Mouse (Mus musculus): Measurements from ENCODE around the gene Tspan11. TPM values are rescaled to one million over a fixed set of nuclear protein-coding genes. Genes with fewer than 3 reads are reported as not detected.

Tspan11 gene
- polyA plus RNA-seq, 1 experiment from 2014 or later: 21.9 TPM

DNA sequence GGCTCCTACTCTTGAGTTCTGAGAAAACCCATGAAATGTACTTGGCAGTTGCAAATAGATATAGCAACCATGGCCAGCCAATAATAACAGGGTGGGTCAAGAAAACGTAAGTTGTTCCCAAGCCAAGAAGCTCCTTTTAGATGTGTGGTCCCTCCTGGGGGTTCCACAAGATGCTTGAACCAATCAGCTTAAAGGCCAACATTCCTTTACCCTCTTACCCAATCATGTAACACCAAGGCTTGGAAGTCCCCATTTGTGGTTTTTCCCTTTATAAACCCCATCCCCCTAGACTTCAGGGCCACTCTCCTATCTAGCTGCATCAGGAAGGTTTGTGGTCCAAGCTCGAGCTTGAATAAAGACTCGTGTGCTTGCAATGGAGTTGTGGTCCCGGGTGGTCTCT, 23.2 kb downstream of the Tspan11 start:
- Histone ChIP-seq H3K27ac (replicated peaks; ENCODE audit: low read depth, low read length) (no peak overlapping the region; the same call in 1 of the 2 replicates), H3K9me3 (ENCODE audit: control insufficient read depth, low read length) (0 out of 2 replicates have a peak, but pooled peaks cover 3% of the 10 kb centered on the region), H3K27me3 (replicated peaks; ENCODE audit: control insufficient read depth, insufficient read depth, low read length) (no peaks in the 10 kb centered on the region), H3K4me3 (ENCODE audit: low read depth, low read length) (no peak overlapping the region), H3K9ac (ENCODE audit: low read depth, low read length) (no peak overlapping the region), H3K4me2 (ENCODE audit: low read depth, low read length) (no peak overlapping the region), H3K4me1 (ENCODE audit: control insufficient read depth, insufficient read depth, low read length) (no peaks in the 10 kb centered on the region), H3K36me3 (ENCODE audit: control insufficient read depth, insufficient read depth, low read length) (peaks cover 21% of the 10 kb centered on the region)
- 67% methylated on average over 4 of the region's 4 CpGs for WGBS
- peak; percentile 82 for DNase-seq (ENCODE audit: low spot score)
- peak; percentile 33; the same call in 1 of the 2 replicates for ATAC-seq (ENCODE audit: low read depth)

GRCm38 (mm10) chr6:127911687-127912086, 24.3 kb downstream of the Tspan11 start:
- Histone ChIP-seq H3K27me3 (replicated peaks; ENCODE audit: control insufficient read depth, insufficient read depth, low read length) (no peaks in the 10 kb centered on the region), H3K9me3 (ENCODE audit: control insufficient read depth, low read length) (0 out of 2 replicates have a peak, but pooled peaks cover 3% of the 10 kb centered on the region), H3K4me2 (ENCODE audit: low read depth, low read length) (no peak overlapping the region), H3K36me3 (ENCODE audit: control insufficient read depth, insufficient read depth, low read length) (peaks cover 30% of the 10 kb centered on the region), H3K27ac (replicated peaks; ENCODE audit: low read depth, low read length) (no peak overlapping the region), H3K4me3 (ENCODE audit: low read depth, low read length) (no peak overlapping the region), H3K9ac (ENCODE audit: low read depth, low read length) (no peak overlapping the region), H3K4me1 (ENCODE audit: control insufficient read depth, insufficient read depth, low read length) (no peaks in the 10 kb centered on the region)
- 64% methylated on average over 4 of the region's 4 CpGs for WGBS
- no peak for ATAC-seq (ENCODE audit: low read depth)
- no peak for DNase-seq (ENCODE audit: low spot score)

- Histone ChIP-seq H3K4me3 (ENCODE audit: low read depth, low read length) (no peak overlapping the region), H3K9me3 (ENCODE audit: control insufficient read depth, low read length) (0 out of 2 replicates have a peak, but pooled peaks cover 3% of the 10 kb centered on the region), H3K36me3 (ENCODE audit: control insufficient read depth, insufficient read depth, low read length) (peaks cover 30% of the 10 kb centered on the region), H3K27me3 (replicated peaks; ENCODE audit: control insufficient read depth, insufficient read depth, low read length) (no peaks in the 10 kb centered on the region), H3K9ac (ENCODE audit: low read depth, low read length) (no peak overlapping the region), H3K4me2 (ENCODE audit: low read depth, low read length) (no peak overlapping the region), H3K4me1 (ENCODE audit: control insufficient read depth, insufficient read depth, low read length) (no peaks in the 10 kb centered on the region), H3K27ac (replicated peaks; ENCODE audit: low read depth, low read length) (no peak overlapping the region)
- 89% methylated on average over 3 of the region's 3 CpGs for WGBS
- ATAC-seq (ENCODE audit: low read depth): no peak
- DNase-seq (ENCODE audit: low spot score): no peak
These were observed 25.5 kb downstream of the Tspan11 start for GRCm38 (mm10) chr6:127912938-127913337.

GRCm38 (mm10) chr6:127916993-127917392, 29.6 kb downstream of the Tspan11 start:
- ATAC-seq (ENCODE audit: low read depth) (no peak), DNase-seq (ENCODE audit: low spot score) (no peak)
- H3K4me2 ChIP-seq (ENCODE audit: low read depth, low read length): no peak overlapping the region
- H3K9me3 ChIP-seq (ENCODE audit: control insufficient read depth, low read length): no peaks in the 10 kb centered on the region
- no peaks in the 10 kb centered on the region for H3K27me3 ChIP-seq (replicated peaks; ENCODE audit: control insufficient read depth, insufficient read depth, low read length)
- 74% methylated on average over 3 of the region's 3 CpGs for WGBS
- H3K4me1 ChIP-seq (ENCODE audit: control insufficient read depth, insufficient read depth, low read length): no peaks in the 10 kb centered on the region
- H3K9ac ChIP-seq (ENCODE audit: low read depth, low read length): no peak overlapping the region
- H3K27ac ChIP-seq (replicated peaks; ENCODE audit: low read depth, low read length): no peak overlapping the region
- peaks cover 19% of the 10 kb centered on the region for H3K36me3 ChIP-seq (ENCODE audit: control insufficient read depth, insufficient read depth, low read length)
- no peak overlapping the region for H3K4me3 ChIP-seq (ENCODE audit: low read depth, low read length)

GRCm38 (mm10) chr6:127917712-127918111, 30.3 kb downstream of the Tspan11 start:
- DNase-seq (ENCODE audit: low spot score): no peak
- Histone ChIP-seq H3K4me3 (ENCODE audit: low read depth, low read length) (no peak overlapping the region), H3K27ac (replicated peaks; ENCODE audit: low read depth, low read length) (no peak overlapping the region), H3K9me3 (ENCODE audit: control insufficient read depth, low read length) (no peaks in the 10 kb centered on the region), H3K27me3 (replicated peaks; ENCODE audit: control insufficient read depth, insufficient read depth, low read length) (no peaks in the 10 kb centered on the region), H3K4me1 (ENCODE audit: control insufficient read depth, insufficient read depth, low read length) (no peaks in the 10 kb centered on the region), H3K36me3 (ENCODE audit: control insufficient read depth, insufficient read depth, low read length) (peaks cover 19% of the 10 kb centered on the region), H3K4me2 (ENCODE audit: low read depth, low read length) (no peak overlapping the region), H3K9ac (ENCODE audit: low read depth, low read length) (no peak overlapping the region)
- WGBS: 74% methylated on average over 3 of the region's 4 CpGs
- no peak for ATAC-seq (ENCODE audit: low read depth)

DNA sequence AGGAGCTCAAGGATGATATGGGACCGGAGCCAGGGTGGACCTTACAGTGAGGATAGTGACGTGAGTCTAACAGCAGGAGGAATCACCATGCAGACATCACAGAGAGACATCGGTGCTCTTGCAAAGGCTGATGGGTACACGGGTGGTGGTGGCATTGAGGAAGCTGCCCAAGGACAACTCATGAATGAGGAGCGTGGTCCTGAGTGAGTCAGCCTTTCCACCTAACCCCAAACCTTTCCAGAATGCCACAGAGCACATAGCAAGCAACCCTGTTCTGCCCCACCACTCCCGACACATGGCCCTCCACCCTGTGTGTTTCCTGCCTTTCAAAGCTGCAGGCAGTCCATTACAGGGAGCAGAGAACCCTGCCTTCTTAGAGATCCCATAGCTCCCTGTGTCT, 32.1 kb downstream of the Tspan11 start:
- Histone ChIP-seq H3K9ac (ENCODE audit: low read depth, low read length) (no peak overlapping the region), H3K9me3 (ENCODE audit: control insufficient read depth, low read length) (no peaks in the 10 kb centered on the region), H3K27me3 (replicated peaks; ENCODE audit: control insufficient read depth, insufficient read depth, low read length) (no peaks in the 10 kb centered on the region), H3K27ac (replicated peaks; ENCODE audit: low read depth, low read length) (no peak overlapping the region), H3K36me3 (ENCODE audit: control insufficient read depth, insufficient read depth, low read length) (peaks cover 13% of the 10 kb centered on the region), H3K4me3 (ENCODE audit: low read depth, low read length) (no peak overlapping the region), H3K4me2 (ENCODE audit: low read depth, low read length) (no peak overlapping the region), H3K4me1 (ENCODE audit: control insufficient read depth, insufficient read depth, low read length) (no peaks in the 10 kb centered on the region)
- WGBS: 85% methylated on average over 6 of the region's 6 CpGs
- DNase-seq (ENCODE audit: low spot score): no peak
- no peak; the same call in 1 of the 2 replicates for ATAC-seq (ENCODE audit: low read depth)

- ATAC-seq (ENCODE audit: low read depth): peak; percentile 64; the same call in 1 of the 2 replicates
- WGBS: 7% methylated on average over 8 of the region's 8 CpGs
- peak; percentile 89 for DNase-seq (ENCODE audit: low spot score)
These were observed 33.3 kb downstream of the Tspan11 start for GRCm38 (mm10) chr6:127920652-127921051.

DNA sequence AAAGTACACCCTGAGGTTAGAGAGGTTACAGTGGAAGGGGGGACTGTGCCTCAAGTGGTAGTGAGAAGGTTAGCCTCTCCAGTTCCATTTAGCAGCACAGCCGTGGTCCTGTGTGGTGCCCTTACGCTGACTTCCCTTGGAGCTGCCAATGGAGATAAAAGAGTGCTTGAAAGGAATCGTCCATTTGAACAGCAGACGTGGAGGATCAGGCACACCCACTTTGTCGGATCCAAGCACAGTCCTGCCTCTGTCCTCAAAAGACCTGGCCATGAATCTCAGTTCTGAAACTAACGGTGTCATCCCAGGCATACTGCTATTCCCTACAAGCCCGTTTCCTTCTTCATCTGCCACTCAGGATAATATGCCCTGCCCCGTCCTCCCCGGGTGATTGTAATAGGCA, 34.6 kb downstream of the Tspan11 start:
- 69% methylated on average over 9 of the region's 9 CpGs for WGBS
- DNase-seq (ENCODE audit: low spot score) (no peak), ATAC-seq (ENCODE audit: low read depth) (no peak)
- Histone ChIP-seq H3K4me3 (ENCODE audit: low read depth, low read length) (no peak overlapping the region), H3K27ac (replicated peaks; ENCODE audit: low read depth, low read length) (no peak overlapping the region), H3K9me3 (ENCODE audit: control insufficient read depth, low read length) (no peaks in the 10 kb centered on the region), H3K9ac (ENCODE audit: low read depth, low read length) (no peak overlapping the region), H3K27me3 (replicated peaks; ENCODE audit: control insufficient read depth, insufficient read depth, low read length) (no peaks in the 10 kb centered on the region), H3K4me1 (ENCODE audit: control insufficient read depth, insufficient read depth, low read length) (no peaks in the 10 kb centered on the region), H3K36me3 (ENCODE audit: control insufficient read depth, insufficient read depth, low read length) (0 out of 2 replicates have a peak, but pooled peaks cover 10% of the 10 kb centered on the region), H3K4me2 (ENCODE audit: low read depth, low read length) (no peak overlapping the region)

More at GRCm38 (mm10) chr6:127920652-127921051, 33.3 kb downstream of the Tspan11 start:
- Histone ChIP-seq H3K27me3 (replicated peaks; ENCODE audit: control insufficient read depth, insufficient read depth, low read length) (no peaks in the 10 kb centered on the region), H3K4me3 (ENCODE audit: low read depth, low read length) (no peak overlapping the region), H3K4me2 (ENCODE audit: low read depth, low read length) (no peak overlapping the region), H3K36me3 (ENCODE audit: control insufficient read depth, insufficient read depth, low read length) (peaks cover 11% of the 10 kb centered on the region), H3K9me3 (ENCODE audit: control insufficient read depth, low read length) (no peaks in the 10 kb centered on the region), H3K9ac (ENCODE audit: low read depth, low read length) (no peak overlapping the region), H3K4me1 (ENCODE audit: control insufficient read depth, insufficient read depth, low read length) (no peaks in the 10 kb centered on the region), H3K27ac (replicated peaks; ENCODE audit: low read depth, low read length) (no peak overlapping the region)

DNA sequence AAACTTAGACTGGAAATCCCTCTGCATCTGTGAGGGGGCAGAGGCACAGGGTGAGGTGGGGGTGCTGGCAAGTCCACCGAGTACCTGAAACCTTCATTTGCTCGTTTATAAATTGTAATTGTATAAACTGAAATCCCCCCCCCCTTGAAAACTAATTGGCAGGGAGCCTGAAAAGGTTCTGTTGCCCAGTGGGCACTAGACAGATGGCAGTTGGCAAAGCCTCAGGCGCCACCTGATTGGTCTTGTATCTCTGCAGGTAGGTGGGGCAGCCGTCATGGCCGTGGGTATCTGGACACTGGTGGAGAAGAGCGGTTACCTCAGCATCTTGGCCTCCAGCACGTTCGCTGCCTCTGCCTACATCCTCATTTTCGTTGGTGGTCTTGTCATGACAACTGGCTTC, 35.9 kb downstream of the Tspan11 start:
- Histone ChIP-seq H3K36me3 (ENCODE audit: control insufficient read depth, insufficient read depth, low read length) (0 out of 2 replicates have a peak, but pooled peaks cover 10% of the 10 kb centered on the region), H3K27ac (replicated peaks; ENCODE audit: low read depth, low read length) (no peak overlapping the region), H3K4me2 (ENCODE audit: low read depth, low read length) (no peak overlapping the region), H3K9ac (ENCODE audit: low read depth, low read length) (no peak overlapping the region), H3K27me3 (replicated peaks; ENCODE audit: control insufficient read depth, insufficient read depth, low read length) (no peaks in the 10 kb centered on the region), H3K9me3 (ENCODE audit: control insufficient read depth, low read length) (no peaks in the 10 kb centered on the region), H3K4me3 (ENCODE audit: low read depth, low read length) (no peak overlapping the region), H3K4me1 (ENCODE audit: control insufficient read depth, insufficient read depth, low read length) (no peaks in the 10 kb centered on the region)
- ATAC-seq (ENCODE audit: low read depth): no peak
- no peak for DNase-seq (ENCODE audit: low spot score)
- 82% methylated on average over 9 of the region's 9 CpGs for WGBS
